Mouse (Mus musculus) kidney, embryonic 14.5 days (tissue): Measurements from ENCODE around the gene D230025D16Rik. TPM values are rescaled to one million over a fixed set of nuclear protein-coding genes. Genes with fewer than 3 reads are reported as not detected.

Experiments
- ATAC-seq: fragments of 200-750 bp; cut with Nextera tagmentation; 2 replicates; pipeline ENCODE4 v1.8.0; 2017; ENCODE audit warnings: moderate number of reproducible peaks, mild to moderate bottlenecking, moderate TSS enrichment, moderate library complexity; ENCODE audit not compliant: low FRiP score, low TSS enrichment
- H3K27ac ChIP-seq: fragments of 300-500 bp; sonication (generic); 2 replicates; pipeline ENCODE4 v1.5.1; 2014; ENCODE audit warnings: low read depth, mild to moderate bottlenecking, low read length, moderate library complexity, mixed read lengths
- H3K27me3 ChIP-seq: fragments of 300-500 bp; sonication (generic); 2 replicates; pipeline ENCODE4 v1.6.1; 2014; ENCODE audit warnings: mild to moderate bottlenecking, low read length; ENCODE audit not compliant: control insufficient read depth, insufficient read depth
- H3K36me3 ChIP-seq: fragments of 300-500 bp; sonication (generic); 2 replicates; pipeline ENCODE4 v1.6.1; 2014; ENCODE audit warnings: low read length, mixed read lengths; ENCODE audit not compliant: control insufficient read depth, insufficient read depth
- H3K4me1 ChIP-seq: fragments of 300-500 bp; sonication (generic); 2 replicates; pipeline ENCODE4 v1.6.1; 2014; ENCODE audit warnings: low read length, mixed read lengths; ENCODE audit not compliant: control insufficient read depth, insufficient read depth
- H3K4me2 ChIP-seq: fragments of 300-500 bp; sonication (generic); replicated peaks from 2 replicates; pipeline ENCODE4 v1.6.1; 2014; ENCODE audit warnings: low read depth, mild to moderate bottlenecking, low read length
- H3K4me3 ChIP-seq: fragments of 300-500 bp; sonication (generic); 2 replicates; pipeline ENCODE4 v1.5.1; 2014; ENCODE audit warnings: mild to moderate bottlenecking, low read length
- H3K9ac ChIP-seq: fragments of 300-500 bp; sonication (generic); 2 replicates; pipeline ENCODE4 v1.6.1; 2014; ENCODE audit warnings: low read depth, mild to moderate bottlenecking, low read length, moderate library complexity
- H3K9me3 ChIP-seq: fragments of 300-500 bp; sonication (generic); 2 replicates; pipeline ENCODE4 v1.6.1; 2016; ENCODE audit warnings: low read length; ENCODE audit not compliant: control insufficient read depth
- WGBS: fragments of 180-500 bp; shearing (Covaris S2); extraction: QIAGEN DNeasy Blood & Tissue Kit; methylation state at CpG from one replicate; pipeline ENCODE4 v1.1.7; 2014; 5-methylcytosine and 5-hydroxymethylcytosine counted together
- polyA plus RNA-seq: library from polyadenylated mRNA; unstranded; fragments of >200 nt; fragmentation: Nextera tagmentation; extraction: Ambion mirVana; gene quantifications from 2 replicates; pipeline ENCODE4 v1.2.1, GENCODE M21; 2014

Gene D230025D16Rik
- polyA plus RNA-seq, 1 experiment from 2014 or later = 28.8 TPM

- Histone ChIP-seq H3K27ac (no peak overlapping the region), H3K9ac (no peak overlapping the region), H3K4me2 (no peak overlapping the region), H3K4me3 (no peak overlapping the region), H3K36me3 (peaks cover 37% of the 10 kb centered on the region), H3K4me1 (no peaks in the 10 kb centered on the region), H3K9me3 (no peaks in the 10 kb centered on the region), H3K27me3 (no peaks in the 10 kb centered on the region)
- no peak for ATAC-seq
- 90% methylated on average over 2 of the region's 2 CpGs for WGBS
Observed at GRCm38 (mm10) chr8:105207675-105208273, 17.2 kb upstream of the D230025D16Rik start.

- H3K27me3 ChIP-seq = no peaks in the 10 kb centered on the region
- H3K27ac ChIP-seq = no peak overlapping the region
- H3K9ac ChIP-seq = no peak overlapping the region
- WGBS = 92% methylated on average over 1 of the region's 1 CpGs
- no peak for ATAC-seq
- H3K36me3 ChIP-seq = peaks cover 27% of the 10 kb centered on the region
- H3K9me3 ChIP-seq = no peaks in the 10 kb centered on the region
- H3K4me3 ChIP-seq = no peak overlapping the region
- H3K4me1 ChIP-seq = no peaks in the 10 kb centered on the region
- no peak overlapping the region for H3K4me2 ChIP-seq
Observed at GRCm38 (mm10) chr8:105209153-105210110, 15.5 kb upstream of the D230025D16Rik start.

GRCm38 (mm10) chr8:105214104-105214503, 10.8 kb upstream of the D230025D16Rik start:
- no peak for ATAC-seq
- Histone ChIP-seq H3K36me3 (peaks cover 26% of the 10 kb centered on the region), H3K9ac (no peak overlapping the region)

GRCm38 (mm10) chr8:105217926-105218522, 6.9 kb upstream of the D230025D16Rik start:
- no peaks in the 10 kb centered on the region for H3K9me3 ChIP-seq
- no peak overlapping the region for H3K9ac ChIP-seq
- H3K4me1 ChIP-seq = no peaks in the 10 kb centered on the region
- no peaks in the 10 kb centered on the region for H3K27me3 ChIP-seq
- WGBS = 83% methylated on average over 5 of the region's 5 CpGs
- no peak overlapping the region for H3K27ac ChIP-seq
- H3K36me3 ChIP-seq = peaks cover 13% of the 10 kb centered on the region
- no peak overlapping the region for H3K4me3 ChIP-seq
- ATAC-seq = 0 out of 2 replicates have a peak, but pooled peaks have one; percentile 35
- H3K4me2 ChIP-seq = no peak overlapping the region

More at GRCm38 (mm10) chr8:105214104-105214503, 10.8 kb upstream of the D230025D16Rik start:
- Histone ChIP-seq H3K27ac (no peak overlapping the region), H3K27me3 (no peaks in the 10 kb centered on the region), H3K9me3 (no peaks in the 10 kb centered on the region), H3K4me1 (no peaks in the 10 kb centered on the region), H3K4me3 (no peak overlapping the region), H3K4me2 (no peak overlapping the region)
- 92% methylated on average over 5 of the region's 5 CpGs for WGBS

GRCm38 (mm10) chr8:105223850-105224249, 1.1 kb upstream of the D230025D16Rik start:
- H3K27ac ChIP-seq = no peak overlapping the region
- H3K9ac ChIP-seq = no peak overlapping the region
- peaks cover 17% of the 10 kb centered on the region; the same call in 1 of the 2 replicates for H3K4me1 ChIP-seq
- no peak for ATAC-seq
- H3K4me2 ChIP-seq = no peak overlapping the region
- WGBS = 79% methylated on average over 7 of the region's 7 CpGs
- no peak overlapping the region for H3K4me3 ChIP-seq
- H3K27me3 ChIP-seq = no peaks in the 10 kb centered on the region
- no peaks in the 10 kb centered on the region for H3K36me3 ChIP-seq
- no peaks in the 10 kb centered on the region for H3K9me3 ChIP-seq

GRCm38 (mm10) chr8:105225272-105225593, 288 bp downstream of the D230025D16Rik start:
- Histone ChIP-seq H3K27me3 (no peaks in the 10 kb centered on the region), H3K9ac (peak overlapping the region; percentile 87), H3K27ac (peak overlapping the region; percentile 62; the same call in 1 of the 2 replicates), H3K9me3 (no peaks in the 10 kb centered on the region), H3K36me3 (no peaks in the 10 kb centered on the region), H3K4me3 (peak overlapping the region; percentile 97), H3K4me2 (peak overlapping the region; percentile 85), H3K4me1 (peaks cover 17% of the 10 kb centered on the region; the same call in 1 of the 2 replicates)
- no peak; the same call in 1 of the 2 replicates for ATAC-seq
- under 1% methylated on average over 27 of the region's 27 CpGs for WGBS

- H3K4me3 ChIP-seq = peak overlapping the region; percentile 97
- peak overlapping the region; percentile 87; the same call in 1 of the 2 replicates for H3K9ac ChIP-seq
- no peaks in the 10 kb centered on the region for H3K9me3 ChIP-seq
- no peaks in the 10 kb centered on the region for H3K36me3 ChIP-seq
- peaks cover 17% of the 10 kb centered on the region; the same call in 1 of the 2 replicates for H3K4me1 ChIP-seq
- ATAC-seq = no peak
- no peak overlapping the region for H3K27ac ChIP-seq
- H3K4me2 ChIP-seq = peak overlapping the region; percentile 85
- no peaks in the 10 kb centered on the region for H3K27me3 ChIP-seq
- 19% methylated on average over 6 of the region's 6 CpGs for WGBS
Observed at GRCm38 (mm10) chr8:105225917-105226316, 972 bp downstream of the D230025D16Rik start.

- Histone ChIP-seq H3K4me1 (0 out of 2 replicates have a peak, but pooled peaks cover 4% of the 10 kb centered on the region), H3K4me3 (no peak overlapping the region), H3K9ac (no peak overlapping the region), H3K27ac (no peak overlapping the region), H3K36me3 (peaks cover 20% of the 10 kb centered on the region; the same call in 1 of the 2 replicates), H3K4me2 (no peak overlapping the region), H3K9me3 (no peaks in the 10 kb centered on the region), H3K27me3 (no peaks in the 10 kb centered on the region)
- ATAC-seq = no peak
- WGBS = 87% methylated on average over 12 of the region's 12 CpGs
Observed at GRCm38 (mm10) chr8:105231503-105232320, 6.8 kb downstream of the D230025D16Rik start.
